Mouse (Mus musculus) megakaryocyte, embryonic 14.5 days (primary cell): ENCODE measurements around the gene Jakmip3. TPM values are rescaled to one million over a fixed set of nuclear protein-coding genes. Genes with fewer than 3 reads are reported as not detected.
A peak's percentile ranks its signal among the peaks of the same experiment; 100 is the strongest.

Experiments used
- H3K27me3 ChIP-seq: replicated peaks from 2 replicates; pipeline ENCODE3; 2012; ENCODE audit warnings: inconsistent platforms
- H3K36me3 ChIP-seq: replicated peaks from 2 replicates; pipeline ENCODE3; 2012; ENCODE audit warnings: low read length, inconsistent platforms, mixed read lengths
- H3K4me1 ChIP-seq: 2 replicates; pipeline ENCODE4 v1.6.1; 2012; ENCODE audit warnings: inconsistent platforms
- H3K4me3 ChIP-seq: replicated peaks from 2 replicates; pipeline ENCODE3; 2012; ENCODE audit warnings: moderate library complexity, mild to moderate bottlenecking, inconsistent platforms
- H3K9me3 ChIP-seq: 2 replicates; pipeline ENCODE4 v1.6.1; 2012; ENCODE audit warnings: inconsistent platforms
- FLI1 ChIP-seq: IDR thresholded peaks from 2 replicates; pipeline ENCODE4 v1.6.1; 2012; ENCODE audit warnings: low read length, inconsistent platforms, mixed read lengths
- GATA1 ChIP-seq: IDR thresholded peaks from 3 replicates; pipeline ENCODE4 v1.6.1; 2012; ENCODE audit warnings: mixed read lengths, low read length, inconsistent platforms, borderline replicate concordance
- polyA plus RNA-seq: library from polyadenylated mRNA; stranded (reverse); fragments of >175 nt; gene quantifications from 2 replicates; pipeline ENCODE4 v1.2.3, GENCODE M21; 2012; ENCODE audit warnings: low replicate concordance; ENCODE audit not compliant: insufficient read depth

The Jakmip3 gene
- polyA plus RNA-seq, 1 experiment: not detected

- Histone ChIP-seq H3K4me1 (peaks cover 62% of the 10 kb centered on the region), H3K4me3 (peak overlapping the region; percentile 100), H3K9me3 (no peaks in the 10 kb centered on the region), H3K36me3 (peaks cover 19% of the 10 kb centered on the region), H3K27me3 (no peaks in the 10 kb centered on the region)
- TF ChIP-seq FLI1 (no peak), GATA1 (no peak)
Measured at GRCm38 (mm10) chr7:138910193-138910562, 30.4 kb upstream of the Jakmip3 start.

- H3K4me3 ChIP-seq: no peak overlapping the region
- H3K36me3 ChIP-seq: no peaks in the 10 kb centered on the region
- no peaks in the 10 kb centered on the region for H3K9me3 ChIP-seq
- H3K4me1 ChIP-seq: peaks cover 36% of the 10 kb centered on the region
- TF ChIP-seq FLI1 (no peak), GATA1 (no peak)
- H3K27me3 ChIP-seq: no peaks in the 10 kb centered on the region
Measured at GRCm38 (mm10) chr7:138913616-138914015, 26.9 kb upstream of the Jakmip3 start.

- peak overlapping the region; percentile 91 for H3K4me3 ChIP-seq
- peaks cover 36% of the 10 kb centered on the region for H3K4me1 ChIP-seq
- no peaks in the 10 kb centered on the region for H3K9me3 ChIP-seq
- TF ChIP-seq FLI1: no peak
- TF ChIP-seq GATA1: no peak
- no peaks in the 10 kb centered on the region for H3K36me3 ChIP-seq
- H3K27me3 ChIP-seq: peaks cover 9% of the 10 kb centered on the region
Measured at GRCm38 (mm10) chr7:138919156-138919944, 21.2 kb upstream of the Jakmip3 start.

- H3K4me3 ChIP-seq: no peak overlapping the region
- H3K4me1 ChIP-seq: peaks cover 33% of the 10 kb centered on the region
- H3K9me3 ChIP-seq: no peaks in the 10 kb centered on the region
- H3K36me3 ChIP-seq: no peaks in the 10 kb centered on the region
- H3K27me3 ChIP-seq: peaks cover 13% of the 10 kb centered on the region
- TF ChIP-seq FLI1: no peak
- no peak for TF ChIP-seq GATA1
Measured at GRCm38 (mm10) chr7:138921611-138922010, 18.9 kb upstream of the Jakmip3 start.

- no peaks in the 10 kb centered on the region for H3K36me3 ChIP-seq
- TF ChIP-seq FLI1 (no peak), GATA1 (no peak)
- H3K9me3 ChIP-seq: peaks cover 6% of the 10 kb centered on the region; the same call in 1 of the 2 replicates
- H3K4me1 ChIP-seq: peaks cover 37% of the 10 kb centered on the region
- H3K4me3 ChIP-seq: no peak overlapping the region
- H3K27me3 ChIP-seq: peaks cover 16% of the 10 kb centered on the region
Measured at GRCm38 (mm10) chr7:138923756-138924425, 16.6 kb upstream of the Jakmip3 start.

GRCm38 (mm10) chr7:138928456-138928855, 12.1 kb upstream of the Jakmip3 start:
- H3K9me3 ChIP-seq: peaks cover 11% of the 10 kb centered on the region; the same call in 1 of the 2 replicates
- H3K36me3 ChIP-seq: no peaks in the 10 kb centered on the region
- peaks cover 16% of the 10 kb centered on the region for H3K27me3 ChIP-seq
- peaks cover 15% of the 10 kb centered on the region for H3K4me1 ChIP-seq
- no peak overlapping the region for H3K4me3 ChIP-seq
- TF ChIP-seq FLI1 (no peak), GATA1 (no peak)

- Histone ChIP-seq H3K36me3 (no peaks in the 10 kb centered on the region), H3K4me1 (no peaks in the 10 kb centered on the region), H3K9me3 (peaks cover 22% of the 10 kb centered on the region), H3K4me3 (no peak overlapping the region), H3K27me3 (peaks cover 38% of the 10 kb centered on the region)
- TF ChIP-seq GATA1 (no peak), FLI1 (no peak)
Measured at GRCm38 (mm10) chr7:138934523-138934922, 6.0 kb upstream of the Jakmip3 start.

GRCm38 (mm10) chr7:138938991-138939390, 1.5 kb upstream of the Jakmip3 start:
- TF ChIP-seq GATA1: no peak
- no peak for TF ChIP-seq FLI1
- Histone ChIP-seq H3K4me3 (no peak overlapping the region), H3K4me1 (peaks cover 13% of the 10 kb centered on the region), H3K36me3 (no peaks in the 10 kb centered on the region), H3K27me3 (peaks cover 74% of the 10 kb centered on the region), H3K9me3 (peaks cover 21% of the 10 kb centered on the region)

GRCm38 (mm10) chr7:138940256-138940611, 296 bp upstream of the Jakmip3 start:
- H3K36me3 ChIP-seq: no peaks in the 10 kb centered on the region
- no peak for TF ChIP-seq GATA1
- no peak for TF ChIP-seq FLI1
- peaks cover 13% of the 10 kb centered on the region for H3K4me1 ChIP-seq
- H3K9me3 ChIP-seq: peaks cover 15% of the 10 kb centered on the region
- H3K4me3 ChIP-seq: peak overlapping the region; percentile 72
- H3K27me3 ChIP-seq: peaks cover 81% of the 10 kb centered on the region

GRCm38 (mm10) chr7:138941571-138941970, 1.0 kb downstream of the Jakmip3 start:
- TF ChIP-seq GATA1: no peak
- no peak for TF ChIP-seq FLI1
- Histone ChIP-seq H3K4me1 (peaks cover 13% of the 10 kb centered on the region), H3K36me3 (no peaks in the 10 kb centered on the region), H3K4me3 (no peak overlapping the region), H3K9me3 (peaks cover 2% of the 10 kb centered on the region), H3K27me3 (peaks cover 82% of the 10 kb centered on the region)

GRCm38 (mm10) chr7:138942301-138942700, 1.8 kb downstream of the Jakmip3 start:
- peaks cover 13% of the 10 kb centered on the region for H3K4me1 ChIP-seq
- H3K9me3 ChIP-seq: no peaks in the 10 kb centered on the region
- no peaks in the 10 kb centered on the region for H3K36me3 ChIP-seq
- peaks cover 83% of the 10 kb centered on the region for H3K27me3 ChIP-seq
- H3K4me3 ChIP-seq: no peak overlapping the region
- no peak for TF ChIP-seq GATA1
- no peak for TF ChIP-seq FLI1
